Mouse (Mus musculus): ENCODE measurements around the gene 6430548M08Rik.
A peak's percentile ranks its signal among the peaks of the same experiment; 100 is the strongest.

6430548M08Rik gene

DNA sequence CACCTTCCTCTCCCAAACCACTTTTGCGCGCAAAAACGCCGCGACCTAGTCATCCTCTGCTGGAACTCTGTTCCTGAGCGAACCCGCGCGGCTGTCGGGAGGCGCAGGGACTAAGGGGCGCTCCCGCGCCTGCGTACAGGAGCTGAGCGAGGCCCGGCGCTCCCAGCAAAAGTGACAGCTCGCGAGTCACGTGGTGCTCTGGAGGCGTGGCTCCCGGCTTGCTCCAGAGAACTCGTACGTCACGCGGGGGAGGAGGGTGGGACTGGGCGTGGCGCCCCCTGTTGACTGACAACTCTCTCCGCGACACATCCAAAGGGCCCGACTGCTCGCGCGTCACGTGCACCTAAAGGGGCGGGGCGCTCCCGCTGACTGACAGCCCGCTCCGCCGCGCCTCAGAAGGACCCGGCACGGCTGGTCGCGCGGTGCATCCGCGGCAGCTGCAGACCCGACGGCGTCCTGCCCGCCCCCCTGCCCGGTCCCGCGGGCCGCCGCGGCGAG lies at the start of gene 6430548M08Rik:
TSS of gene 6430548M08Rik (plus strand) at position 395 of the 498 bp plus-strand sequence.
- peak; percentile 86 for ATAC-seq (ENCODE audit: insufficient number of reproducible peaks, low FRiP score, low TSS enrichment)

DNA sequence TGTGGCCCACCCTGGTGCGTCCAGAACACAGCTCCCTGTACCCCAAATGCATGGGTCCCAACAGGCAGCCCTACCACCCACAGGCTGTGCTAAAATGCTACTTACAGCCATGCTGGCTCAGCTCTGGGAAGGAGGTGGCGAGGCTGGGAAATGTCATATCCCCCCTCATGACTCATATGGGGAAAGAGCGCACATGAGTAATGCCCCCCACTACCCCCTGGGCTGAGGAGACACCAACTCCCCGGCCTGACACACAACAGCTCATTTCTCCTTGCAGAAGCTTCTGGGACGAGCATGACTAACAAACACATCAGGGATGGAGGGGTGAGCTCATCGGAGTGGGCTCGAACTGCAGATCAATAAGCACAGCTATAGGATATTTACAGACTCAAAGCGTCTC lies 48.3 kb upstream of the 6430548M08Rik start:
- no peak for ATAC-seq (ENCODE audit: insufficient number of reproducible peaks, low FRiP score, low TSS enrichment)

DNA sequence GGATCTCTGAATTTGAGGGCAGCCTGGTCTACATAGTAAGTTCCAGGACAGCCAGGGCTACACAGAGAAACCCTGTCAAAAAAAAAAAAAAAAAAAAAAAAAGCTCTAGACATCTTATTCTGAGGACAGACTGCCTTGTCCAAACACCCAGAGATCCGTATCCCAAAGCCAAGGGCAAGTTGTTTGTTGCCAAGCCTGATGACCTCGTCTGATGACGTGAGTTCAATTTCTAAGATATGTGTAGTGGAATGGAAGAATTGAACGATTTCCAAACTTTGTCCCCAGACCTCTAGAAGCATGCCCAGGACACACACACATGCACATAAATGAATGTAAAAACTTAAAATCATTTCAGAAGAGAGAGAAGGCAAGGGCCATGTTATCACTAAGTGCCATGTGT lies 47.7 kb upstream of the 6430548M08Rik start:
- ATAC-seq (ENCODE audit: insufficient number of reproducible peaks, low FRiP score, low TSS enrichment) = no peak

DNA sequence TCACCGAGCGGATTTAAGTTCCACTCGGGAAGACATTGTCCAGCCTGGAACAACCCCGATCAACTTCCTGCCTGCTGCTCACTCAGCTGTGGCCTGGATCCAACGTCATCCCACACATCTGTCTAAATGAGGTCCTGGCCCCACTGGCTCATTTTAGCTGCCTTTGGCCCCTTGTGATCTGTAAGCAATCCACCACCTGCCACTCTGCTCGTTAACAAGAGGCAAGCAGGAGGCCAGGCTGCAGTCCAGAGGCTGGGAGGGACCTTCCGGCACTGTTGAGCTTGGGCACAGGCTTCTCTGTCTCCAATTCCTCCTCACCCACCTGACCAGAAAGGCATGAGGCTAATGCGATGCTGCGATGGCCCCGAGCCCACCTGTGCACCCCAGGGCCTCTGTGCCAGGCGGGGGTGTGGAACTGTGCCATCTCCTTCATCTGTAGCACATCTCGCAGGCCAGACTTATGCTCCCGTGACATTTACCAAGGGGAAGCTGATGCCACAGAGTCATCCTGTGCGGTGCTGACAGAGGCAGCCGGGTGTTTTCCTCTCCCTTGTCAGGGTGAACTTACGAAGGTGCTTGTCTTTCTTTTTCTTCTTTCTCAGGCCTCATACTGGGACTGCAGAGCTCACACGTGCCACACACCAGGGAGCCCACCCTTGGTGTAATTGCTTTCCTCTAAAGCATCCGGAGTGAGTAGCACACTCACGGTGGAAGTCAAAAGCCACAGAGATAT lies 45.9 kb upstream of the 6430548M08Rik start:
- no peak for ATAC-seq (ENCODE audit: insufficient number of reproducible peaks, low FRiP score, low TSS enrichment)

- ATAC-seq (ENCODE audit: insufficient number of reproducible peaks, low FRiP score, low TSS enrichment) = peak; percentile 53
These were observed 42.3 kb upstream of the 6430548M08Rik start for GRCm38 (mm10) chr8:120071684-120072083.

DNA sequence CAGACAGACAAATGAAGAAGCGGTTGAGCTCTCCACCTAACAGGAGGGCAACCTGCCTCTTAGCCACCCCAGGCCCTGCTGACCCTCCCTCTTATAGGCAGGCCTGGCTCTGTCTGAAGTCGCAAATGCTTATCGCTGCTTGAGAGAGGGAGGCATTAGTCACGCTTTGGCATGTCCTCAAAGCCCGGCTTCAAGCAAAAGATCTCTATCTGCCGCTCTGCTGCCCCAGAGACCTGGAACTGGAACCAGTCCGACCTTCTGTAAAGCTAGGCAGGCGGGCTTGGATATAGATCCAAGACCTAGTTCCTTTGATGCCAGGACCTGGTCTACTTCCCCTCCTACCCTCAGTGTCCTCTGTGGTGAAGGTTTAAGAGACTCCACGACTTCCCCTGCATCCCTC lies 41.7 kb upstream of the 6430548M08Rik start:
- ATAC-seq (ENCODE audit: insufficient number of reproducible peaks, low FRiP score, low TSS enrichment) = peak; percentile 47; the same call in 1 of the 2 replicates

DNA sequence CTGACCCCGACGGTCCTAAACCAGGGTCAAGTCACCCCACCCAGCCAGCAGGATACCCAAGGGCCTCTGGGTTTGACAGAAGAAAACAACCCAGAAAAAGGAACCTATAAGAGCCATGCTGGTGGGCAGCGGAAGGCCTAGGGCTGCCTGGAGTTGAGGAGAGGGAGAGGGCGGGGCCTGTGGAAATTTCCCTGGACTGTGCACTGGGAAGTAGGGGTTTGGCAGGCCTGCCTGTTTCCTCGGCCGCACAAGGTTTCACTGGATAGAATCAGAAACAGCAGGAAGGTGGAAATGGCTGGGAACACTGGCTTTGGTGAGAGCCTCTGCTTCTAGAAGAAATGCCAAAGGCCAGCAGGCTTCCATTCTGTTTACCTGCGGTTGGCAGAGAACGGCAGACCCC lies 41.1 kb upstream of the 6430548M08Rik start:
- ATAC-seq (ENCODE audit: insufficient number of reproducible peaks, low FRiP score, low TSS enrichment) = no peak

- ATAC-seq (ENCODE audit: insufficient number of reproducible peaks, low FRiP score, low TSS enrichment) = no peak
These were observed 39.4 kb upstream of the 6430548M08Rik start for GRCm38 (mm10) chr8:120074516-120074915.

DNA sequence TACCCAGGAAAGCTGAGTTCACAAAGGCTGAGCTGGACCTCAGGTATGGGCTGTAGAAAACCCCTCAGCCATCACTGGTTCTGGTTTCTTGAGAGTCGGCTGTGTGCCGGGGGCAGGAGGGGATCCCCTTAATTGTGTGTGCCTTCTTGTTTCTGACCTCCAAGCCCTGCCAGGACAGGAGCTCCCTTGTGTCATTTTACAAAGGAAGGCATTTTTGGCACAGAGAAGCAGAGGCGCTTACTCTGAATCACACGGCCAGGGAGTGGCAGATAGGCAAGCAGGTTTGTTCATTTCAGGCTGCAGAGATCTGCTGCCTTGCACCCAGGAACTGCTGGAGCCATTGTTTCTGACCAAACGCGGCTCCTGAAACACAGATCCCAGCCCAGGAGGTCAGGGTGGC lies 38.6 kb upstream of the 6430548M08Rik start:
- no peak for ATAC-seq (ENCODE audit: insufficient number of reproducible peaks, low FRiP score, low TSS enrichment)

DNA sequence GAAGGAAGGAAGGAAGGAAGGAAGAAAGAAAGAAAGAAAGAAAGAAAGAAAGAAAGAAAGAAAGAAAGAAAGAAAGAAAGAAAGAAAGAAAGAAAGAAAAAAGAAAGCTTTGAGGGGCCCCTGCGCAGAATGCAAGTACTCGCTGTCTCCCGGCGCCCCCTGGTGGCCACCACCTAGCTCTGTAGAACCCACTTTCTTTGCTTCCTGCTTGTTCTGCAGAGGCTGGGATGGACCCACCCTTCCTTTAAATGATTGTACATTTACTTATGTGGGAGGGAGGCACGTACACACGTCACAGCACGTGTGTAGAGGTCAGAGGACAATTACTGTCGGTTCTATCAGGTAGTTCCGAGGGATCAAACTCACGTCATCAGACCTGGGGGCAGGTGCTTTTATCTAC lies 35.9 kb upstream of the 6430548M08Rik start:
- ATAC-seq (ENCODE audit: insufficient number of reproducible peaks, low FRiP score, low TSS enrichment) = no peak

GRCm38 (mm10) chr8:120079361-120079760 lies 34.6 kb upstream of the 6430548M08Rik start:
- no peak for ATAC-seq (ENCODE audit: insufficient number of reproducible peaks, low FRiP score, low TSS enrichment)

GRCm38 (mm10) chr8:120083261-120083660 lies 30.7 kb upstream of the 6430548M08Rik start:
- ATAC-seq (ENCODE audit: insufficient number of reproducible peaks, low FRiP score, low TSS enrichment) = no peak

DNA sequence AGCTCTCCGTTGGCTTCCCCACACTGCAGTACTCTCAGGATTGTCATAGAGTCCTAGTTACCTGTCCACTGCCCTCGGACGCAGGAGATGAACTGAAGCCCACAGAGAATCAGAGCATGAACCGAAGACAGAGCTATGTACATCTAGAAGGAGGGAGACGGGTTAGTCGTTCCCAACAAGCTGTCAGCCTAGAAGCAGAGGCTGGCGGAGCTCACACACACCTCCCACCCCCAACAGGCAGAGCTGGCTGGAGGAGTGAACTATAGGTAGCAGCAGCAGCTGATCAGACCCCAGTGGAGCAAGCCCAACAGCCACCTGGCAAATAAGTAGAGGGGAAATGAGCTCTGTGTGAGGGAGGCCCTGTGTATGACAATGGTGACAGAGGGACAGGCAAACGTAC lies 29.2 kb upstream of the 6430548M08Rik start:
- no peak for ATAC-seq (ENCODE audit: insufficient number of reproducible peaks, low FRiP score, low TSS enrichment)

- ATAC-seq (ENCODE audit: insufficient number of reproducible peaks, low FRiP score, low TSS enrichment) = no peak
These were observed 24.4 kb upstream of the 6430548M08Rik start for GRCm38 (mm10) chr8:120089511-120089910.

GRCm38 (mm10) chr8:120091032-120091431 lies 22.9 kb upstream of the 6430548M08Rik start:
- ATAC-seq (ENCODE audit: insufficient number of reproducible peaks, low FRiP score, low TSS enrichment) = peak; percentile 68; the same call in 1 of the 2 replicates

DNA sequence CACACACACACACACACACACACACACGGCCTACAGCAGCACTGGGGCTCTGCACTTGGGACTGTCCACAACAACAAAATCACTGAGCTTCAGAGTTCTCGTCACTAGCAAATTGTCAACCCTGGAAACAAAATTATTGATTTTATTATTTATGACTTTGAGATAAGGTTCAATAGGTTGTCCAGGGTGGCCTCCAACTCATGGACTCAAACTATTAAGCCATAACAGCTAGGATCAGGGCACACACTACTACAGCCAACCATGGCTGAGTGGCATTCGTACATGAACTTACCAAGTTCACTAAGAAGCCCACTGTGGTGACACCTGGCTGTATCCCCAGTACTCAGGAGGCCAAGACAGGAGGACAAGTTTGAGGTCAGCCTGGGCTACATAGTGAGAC lies 20.8 kb upstream of the 6430548M08Rik start:
- no peak for ATAC-seq (ENCODE audit: insufficient number of reproducible peaks, low FRiP score, low TSS enrichment)

DNA sequence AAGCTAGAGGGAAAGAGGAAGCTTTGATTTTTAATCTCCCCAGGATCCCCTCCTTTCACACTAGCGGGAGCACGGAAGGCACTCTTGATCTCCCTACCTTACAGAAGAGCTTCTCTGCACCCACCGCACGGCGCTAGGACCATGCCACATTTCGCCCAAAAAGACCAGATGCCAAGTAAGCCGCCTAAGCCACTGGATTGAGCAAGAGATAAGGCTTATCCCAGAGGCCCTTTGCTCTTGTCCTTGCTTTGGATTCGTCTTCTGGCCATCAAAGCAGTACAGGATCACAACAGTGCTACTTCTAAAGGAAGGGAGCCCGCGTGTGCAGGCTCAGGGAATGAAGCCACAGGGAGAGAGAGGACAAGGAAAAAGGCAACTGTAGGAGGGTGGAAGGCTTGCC lies 19.2 kb upstream of the 6430548M08Rik start:
- ATAC-seq (ENCODE audit: insufficient number of reproducible peaks, low FRiP score, low TSS enrichment) = no peak

DNA sequence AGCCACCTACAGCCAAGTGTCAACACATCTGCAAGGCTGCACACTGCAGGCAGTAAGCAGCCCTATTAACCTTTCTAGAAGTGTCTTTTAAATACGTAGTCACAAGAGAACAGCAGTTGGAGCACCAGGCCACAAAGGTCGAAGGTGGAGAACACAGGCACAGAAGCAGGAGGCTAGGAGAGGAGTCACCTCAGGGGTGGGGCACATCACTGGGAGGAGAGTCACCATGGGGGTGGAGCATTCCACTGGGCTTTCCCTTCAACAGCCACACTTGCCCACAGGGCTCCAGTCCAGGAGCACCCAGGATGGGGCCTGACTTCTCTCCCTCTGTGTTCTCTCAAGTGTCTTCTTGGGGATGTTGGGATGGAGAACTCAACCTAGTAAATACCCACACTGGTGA lies 17.5 kb upstream of the 6430548M08Rik start:
- no peak for ATAC-seq (ENCODE audit: insufficient number of reproducible peaks, low FRiP score, low TSS enrichment)

GRCm38 (mm10) chr8:120100388-120101067 lies 13.4 kb upstream of the 6430548M08Rik start:
- ATAC-seq (ENCODE audit: insufficient number of reproducible peaks, low FRiP score, low TSS enrichment) = 0 out of 2 replicates have a peak, but pooled peaks have one; percentile 5

- ATAC-seq (ENCODE audit: insufficient number of reproducible peaks, low FRiP score, low TSS enrichment) = peak; percentile 64
These were observed 12.6 kb upstream of the 6430548M08Rik start, which contains the start of gene Zdhhc7 for GRCm38 (mm10) chr8:120101068-120101972. Gene Zdhhc7, minus strand, starts transcription at chr8:120101482.
